Mouse (Mus musculus): ENCODE data around the gene Adcy7. TPM values are rescaled to one million over a fixed set of nuclear protein-coding genes. Genes with fewer than 3 reads are reported as not detected.

The Adcy7 gene
- polyA plus RNA-seq, 1 experiment from 2014 or later, result 8.9 TPM

DNA sequence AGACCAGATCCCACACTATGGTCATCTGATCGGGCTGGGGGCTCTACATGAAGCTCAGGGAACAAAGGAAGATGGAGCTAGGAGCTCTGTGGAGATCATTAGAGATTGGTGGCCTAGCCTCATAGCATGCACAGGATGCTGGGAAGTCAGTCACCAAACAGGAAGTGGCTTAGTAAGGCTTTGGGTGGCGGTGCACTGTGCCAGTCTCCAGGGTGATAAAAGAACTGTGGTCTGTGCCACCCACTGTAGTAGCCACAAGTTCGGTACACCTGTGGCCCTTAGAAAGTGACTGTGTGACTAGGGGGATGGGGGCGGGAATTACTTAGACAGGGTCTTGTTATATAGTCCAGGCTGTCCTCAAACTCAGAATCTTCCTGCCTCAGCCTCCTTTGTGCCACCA, 33.6 kb downstream of the Adcy7 start:
- Histone ChIP-seq H3K27me3 (no peaks in the 10 kb centered on the region), H3K27ac (replicated peaks) (no peak overlapping the region), H3K4me3 (replicated peaks) (no peak overlapping the region), H3K36me3 (no peaks in the 10 kb centered on the region), H3K9me3 (replicated peaks) (no peaks in the 10 kb centered on the region), H3K4me1 (peaks cover 7% of the 10 kb centered on the region; the same call in 1 of the 2 replicates), H3K9ac (no peak overlapping the region), H3K4me2 (replicated peaks) (no peak overlapping the region)
- WGBS, result 90% methylated on average over 4 of the region's 4 CpGs
- no peak for ATAC-seq (ENCODE audit: insufficient number of reproducible peaks, low FRiP score, low TSS enrichment, low read depth)

- Histone ChIP-seq H3K4me3 (replicated peaks) (no peak overlapping the region), H3K4me1 (peaks cover 3% of the 10 kb centered on the region; the same call in 1 of the 2 replicates), H3K9me3 (replicated peaks) (no peaks in the 10 kb centered on the region), H3K4me2 (replicated peaks) (no peak overlapping the region), H3K27ac (replicated peaks) (no peak overlapping the region), H3K36me3 (no peaks in the 10 kb centered on the region), H3K9ac (no peak overlapping the region), H3K27me3 (no peaks in the 10 kb centered on the region)
- ATAC-seq (ENCODE audit: insufficient number of reproducible peaks, low FRiP score, low TSS enrichment, low read depth), result no peak
- WGBS, result 75% methylated on average over 14 of the region's 14 CpGs
Observed at GRCm38 (mm10) chr8:88306511-88306910, 34.3 kb downstream of the Adcy7 start.

DNA sequence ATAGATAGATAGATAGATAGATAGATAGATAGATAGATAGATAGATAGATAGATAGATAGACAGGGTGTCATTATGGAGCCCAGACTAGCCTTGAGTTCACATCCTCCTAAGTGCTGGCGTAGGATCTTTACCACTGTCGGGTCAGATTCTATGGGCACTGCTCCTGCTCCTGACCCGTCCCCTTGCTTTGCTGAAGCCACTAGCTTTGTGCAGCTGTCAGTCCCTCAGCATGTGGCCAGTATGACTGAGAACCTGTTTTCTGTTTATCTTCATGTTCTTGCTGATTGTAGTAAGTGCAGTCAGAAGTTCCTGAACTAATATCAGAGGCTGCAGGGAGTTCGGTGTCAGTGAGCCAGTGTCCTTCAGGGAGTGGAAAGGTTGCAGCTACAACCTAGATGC, 35.5 kb downstream of the Adcy7 start:
- Histone ChIP-seq H3K4me3 (replicated peaks) (no peak overlapping the region), H3K9me3 (replicated peaks) (no peaks in the 10 kb centered on the region), H3K27ac (replicated peaks) (no peak overlapping the region), H3K27me3 (no peaks in the 10 kb centered on the region), H3K4me2 (replicated peaks) (no peak overlapping the region), H3K4me1 (no peaks in the 10 kb centered on the region), H3K9ac (no peak overlapping the region), H3K36me3 (no peaks in the 10 kb centered on the region)
- no peak for ATAC-seq (ENCODE audit: insufficient number of reproducible peaks, low FRiP score, low TSS enrichment, low read depth)
- whole genome bisulfite sequencing, result 85% methylated on average over 4 of the region's 4 CpGs

- Histone ChIP-seq H3K4me2 (replicated peaks) (no peak overlapping the region), H3K9ac (no peak overlapping the region), H3K4me1 (0 out of 2 replicates have a peak, but pooled peaks cover 4% of the 10 kb centered on the region), H3K4me3 (replicated peaks) (no peak overlapping the region), H3K27me3 (no peaks in the 10 kb centered on the region), H3K27ac (replicated peaks) (no peak overlapping the region), H3K9me3 (replicated peaks) (no peaks in the 10 kb centered on the region), H3K36me3 (no peaks in the 10 kb centered on the region)
- ATAC-seq (ENCODE audit: insufficient number of reproducible peaks, low FRiP score, low TSS enrichment, low read depth), result no peak
- WGBS, result 78% methylated on average over 10 of the region's 10 CpGs
Observed at GRCm38 (mm10) chr8:88309274-88309873, 37.2 kb downstream of the Adcy7 start.

DNA sequence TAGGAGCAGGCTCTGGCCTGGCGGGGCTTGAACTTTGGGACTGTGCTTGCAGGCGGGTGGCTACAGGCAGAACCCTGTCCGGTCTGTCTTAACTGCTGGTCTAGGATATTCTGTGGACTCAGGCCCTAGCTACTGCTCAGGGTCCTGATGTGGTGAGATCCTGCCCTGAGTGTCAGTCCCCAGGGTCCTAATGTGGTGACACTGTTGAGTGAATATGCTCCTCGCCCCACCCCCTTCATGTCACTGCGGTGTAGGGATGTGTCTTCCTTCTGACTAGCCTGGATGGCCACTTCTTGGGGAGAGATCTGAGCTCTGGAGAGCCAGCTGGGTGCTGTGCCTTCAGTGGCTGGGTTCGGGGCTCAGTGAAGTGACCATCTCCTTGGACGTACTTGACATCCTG, 37.7 kb downstream of the Adcy7 start:
- no peaks in the 10 kb centered on the region for H3K9me3 ChIP-seq (replicated peaks)
- H3K27me3 ChIP-seq, result no peaks in the 10 kb centered on the region
- no peak overlapping the region for H3K4me2 ChIP-seq (replicated peaks)
- ATAC-seq (ENCODE audit: insufficient number of reproducible peaks, low FRiP score, low TSS enrichment, low read depth), result no peak
- no peak overlapping the region for H3K9ac ChIP-seq
- 0 out of 2 replicates have a peak, but pooled peaks cover 4% of the 10 kb centered on the region for H3K4me1 ChIP-seq
- H3K36me3 ChIP-seq, result no peaks in the 10 kb centered on the region
- H3K27ac ChIP-seq (replicated peaks), result no peak overlapping the region
- no peak overlapping the region for H3K4me3 ChIP-seq (replicated peaks)
- 92% methylated on average over 7 of the region's 7 CpGs for WGBS

GRCm38 (mm10) chr8:88310286-88310685, 38.1 kb downstream of the Adcy7 start:
- no peaks in the 10 kb centered on the region for H3K36me3 ChIP-seq
- no peak overlapping the region for H3K4me2 ChIP-seq (replicated peaks)
- no peaks in the 10 kb centered on the region for H3K27me3 ChIP-seq
- no peaks in the 10 kb centered on the region for H3K9me3 ChIP-seq (replicated peaks)
- ATAC-seq (ENCODE audit: insufficient number of reproducible peaks, low FRiP score, low TSS enrichment, low read depth), result no peak
- no peak overlapping the region for H3K27ac ChIP-seq (replicated peaks)
- 88% methylated on average over 13 of the region's 13 CpGs for WGBS
- H3K9ac ChIP-seq, result no peak overlapping the region
- H3K4me1 ChIP-seq, result peaks cover 6% of the 10 kb centered on the region
- H3K4me3 ChIP-seq (replicated peaks), result no peak overlapping the region

DNA sequence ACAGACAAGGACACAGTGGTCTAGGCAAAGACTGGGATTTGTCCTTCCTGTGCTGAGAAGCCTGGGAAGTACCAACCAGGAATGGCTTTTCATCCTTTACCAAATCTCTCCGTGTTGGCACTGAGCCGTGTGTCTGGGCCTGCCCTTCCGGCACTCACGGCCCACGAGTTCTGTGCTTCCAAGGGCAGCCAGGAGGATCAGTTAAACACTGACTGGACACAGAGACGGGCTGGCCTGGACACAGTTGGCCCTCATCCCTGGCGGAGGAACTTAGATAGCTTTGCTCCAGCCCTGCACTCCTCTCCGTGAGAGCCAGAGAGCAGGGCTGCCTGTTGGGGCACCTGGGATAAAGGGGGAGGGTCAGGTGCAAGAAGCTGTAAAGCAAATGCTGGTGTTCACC, 40.8 kb downstream of the Adcy7 start:
- Histone ChIP-seq H3K36me3 (no peaks in the 10 kb centered on the region), H3K4me1 (peaks cover 33% of the 10 kb centered on the region), H3K9me3 (replicated peaks) (no peaks in the 10 kb centered on the region), H3K27ac (replicated peaks) (no peak overlapping the region), H3K4me3 (replicated peaks) (no peak overlapping the region), H3K9ac (no peak overlapping the region), H3K27me3 (no peaks in the 10 kb centered on the region), H3K4me2 (replicated peaks) (no peak overlapping the region)
- ATAC-seq (ENCODE audit: insufficient number of reproducible peaks, low FRiP score, low TSS enrichment, low read depth), result no peak
- WGBS, result 64% methylated on average over 8 of the region's 8 CpGs

DNA sequence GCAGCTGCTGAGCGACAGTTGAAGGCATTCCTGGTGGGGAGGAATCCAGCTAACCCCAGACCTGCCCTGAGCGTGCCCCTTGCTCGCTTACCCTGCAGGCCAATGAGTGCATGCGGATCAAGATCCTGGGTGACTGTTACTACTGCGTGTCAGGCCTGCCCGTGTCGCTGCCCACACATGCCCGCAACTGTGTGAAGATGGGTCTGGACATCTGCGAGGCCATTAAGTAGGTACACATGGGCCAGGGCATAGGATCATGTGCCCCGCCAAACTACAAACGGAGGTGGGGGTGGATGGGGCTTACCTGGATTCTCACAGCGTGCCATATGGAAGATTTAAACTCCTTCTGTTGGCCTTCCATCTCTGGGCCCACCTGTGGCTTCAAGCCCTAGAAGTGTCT, 41.8 kb downstream of the Adcy7 start:
- Histone ChIP-seq H3K27me3 (no peaks in the 10 kb centered on the region), H3K9ac (no peak overlapping the region), H3K27ac (replicated peaks) (no peak overlapping the region), H3K9me3 (replicated peaks) (no peaks in the 10 kb centered on the region), H3K4me1 (peaks cover 37% of the 10 kb centered on the region), H3K36me3 (no peaks in the 10 kb centered on the region), H3K4me3 (replicated peaks) (no peak overlapping the region), H3K4me2 (replicated peaks) (no peak overlapping the region)
- ATAC-seq (ENCODE audit: insufficient number of reproducible peaks, low FRiP score, low TSS enrichment, low read depth), result no peak
- WGBS, result 83% methylated on average over 12 of the region's 12 CpGs

DNA sequence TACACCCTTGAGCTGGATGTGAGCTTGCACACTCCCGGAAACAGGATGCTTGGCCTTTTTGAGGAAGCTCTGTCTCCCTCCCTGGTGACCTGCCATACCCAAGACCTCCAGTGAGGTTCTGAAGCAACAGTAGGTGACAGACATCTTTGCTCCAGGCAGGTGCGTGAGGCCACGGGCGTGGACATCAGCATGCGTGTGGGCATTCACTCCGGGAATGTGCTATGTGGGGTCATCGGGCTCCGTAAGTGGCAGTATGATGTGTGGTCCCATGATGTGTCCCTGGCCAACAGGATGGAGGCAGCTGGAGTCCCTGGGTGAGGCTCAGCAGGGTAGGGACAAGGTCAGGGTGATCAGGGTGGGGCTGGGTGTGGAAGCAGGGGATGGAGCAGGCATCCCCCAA, 43.1 kb downstream of the Adcy7 start:
- Histone ChIP-seq H3K27me3 (no peaks in the 10 kb centered on the region), H3K4me1 (peaks cover 37% of the 10 kb centered on the region), H3K9me3 (replicated peaks) (no peaks in the 10 kb centered on the region), H3K36me3 (no peaks in the 10 kb centered on the region), H3K4me3 (replicated peaks) (no peak overlapping the region), H3K4me2 (replicated peaks) (no peak overlapping the region), H3K27ac (replicated peaks) (no peak overlapping the region), H3K9ac (no peak overlapping the region)
- WGBS, result 94% methylated on average over 8 of the region's 8 CpGs
- ATAC-seq (ENCODE audit: insufficient number of reproducible peaks, low FRiP score, low TSS enrichment, low read depth), result no peak

GRCm38 (mm10) chr8:88316139-88316931, 44.1 kb downstream of the Adcy7 start:
- ATAC-seq (ENCODE audit: insufficient number of reproducible peaks, low FRiP score, low TSS enrichment, low read depth), result peak; percentile 77
- Histone ChIP-seq H3K4me1 (peaks cover 37% of the 10 kb centered on the region), H3K36me3 (no peaks in the 10 kb centered on the region), H3K4me3 (replicated peaks) (no peak overlapping the region), H3K4me2 (replicated peaks) (no peak overlapping the region), H3K27me3 (no peaks in the 10 kb centered on the region), H3K9me3 (replicated peaks) (no peaks in the 10 kb centered on the region), H3K27ac (replicated peaks) (peak overlapping the region; percentile 82), H3K9ac (no peak overlapping the region)
- 16% methylated on average over 8 of the region's 8 CpGs for WGBS

DNA sequence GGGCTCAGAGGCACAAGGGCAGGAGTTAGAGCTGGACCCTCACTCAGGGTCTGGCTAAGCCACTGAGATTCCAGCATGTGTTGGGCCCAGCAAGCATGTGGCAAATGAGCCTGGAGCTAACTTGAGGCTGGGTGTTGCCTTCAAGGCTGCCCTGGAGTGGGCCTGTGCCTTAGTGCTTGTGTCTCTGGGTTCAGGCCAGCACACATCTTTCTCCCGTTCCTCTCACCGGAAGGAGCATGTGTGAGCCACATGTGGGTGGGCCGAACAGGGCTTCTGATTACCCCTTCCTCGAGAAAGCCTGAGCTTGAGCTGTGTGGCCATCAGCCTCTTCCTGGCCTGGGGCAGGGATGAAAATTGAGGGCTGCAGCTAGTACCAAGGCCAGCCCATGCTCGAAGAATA, 45.1 kb downstream of the Adcy7 start:
- H3K4me2 ChIP-seq (replicated peaks), result no peak overlapping the region
- no peaks in the 10 kb centered on the region for H3K9me3 ChIP-seq (replicated peaks)
- H3K4me1 ChIP-seq, result peaks cover 37% of the 10 kb centered on the region
- H3K4me3 ChIP-seq (replicated peaks), result no peak overlapping the region
- no peaks in the 10 kb centered on the region for H3K36me3 ChIP-seq
- ATAC-seq (ENCODE audit: insufficient number of reproducible peaks, low FRiP score, low TSS enrichment, low read depth), result peak; percentile 27; the same call in 1 of the 2 replicates
- no peak overlapping the region for H3K9ac ChIP-seq
- no peaks in the 10 kb centered on the region for H3K27me3 ChIP-seq
- WGBS, result 28% methylated on average over 5 of the region's 5 CpGs
- H3K27ac ChIP-seq (replicated peaks), result peak overlapping the region; percentile 82

All from embryonic facial prominence, embryonic 15.5 days (tissue).